8 mouse cellular contexts compared by ENCODE assay signal in genomic region chr12:99561333-99561766, GRCm38 (mm10). TPM values are rescaled to one million over a fixed set of nuclear protein-coding genes. Genes with fewer than 3 reads are reported as not detected.
DNase-seq lines count a peak whose midpoint lies in the region; ATAC-seq and TF ChIP-seq lines count a peak whose summit lies in the region.

No protein-coding gene starts in this region.

- peak overlapping the region; percentile 82 for H3K4me2 ChIP-seq in embryonic facial prominence, embryonic 14.5 days (ENCODE audit: low read depth, low read length)
- peak overlapping the region; percentile 67 for H3K4me2 ChIP-seq in midbrain, postnatal 0 days (ENCODE audit: low read depth, low read length, poor library complexity, severe bottlenecking)

- peak overlapping the region; percentile 89 for H3K9ac ChIP-seq in embryonic facial prominence, embryonic 14.5 days (ENCODE audit: low read depth, low read length)
- H3K9ac ChIP-seq in midbrain, postnatal 0 days (replicated peaks; ENCODE audit: low read length, poor library complexity, severe bottlenecking): peak overlapping the region; percentile 61

- no peak for TF ChIP-seq CTCF in spleen, adult 2 months (IDR thresholded peaks at IDR 0.05; ENCODE audit: extremely low read depth, insufficient read depth, insufficient read length, insufficient replicate concordance)
- no peak for TF ChIP-seq CTCF in midbrain, postnatal 0 days (IDR thresholded peaks at IDR 0.05)

- no peak for TF ChIP-seq POLR2A in spleen, adult 2 months (IDR thresholded peaks at IDR 0.05; ENCODE audit: low read depth, low read length)

- peak; percentile 31; the same call in 1 of the 2 replicates for ATAC-seq in embryonic facial prominence, embryonic 14.5 days (ENCODE audit: low read depth)
- peak; percentile 22 for ATAC-seq in inflammation-experienced regulatory T-cells, adult 6 months
- no peak for ATAC-seq in midbrain, postnatal 0 days (ENCODE audit: low FRiP score)
- ATAC-seq in erythroblast, adult 5-6 weeks (replicated peaks; ENCODE audit: low FRiP score, poor library complexity, severe bottlenecking): no peak

- H3K4me1 ChIP-seq in spleen, adult 2 months (ENCODE audit: control insufficient read depth, insufficient read depth, insufficient read length): peaks cover 29% of the 10 kb centered on the region
- H3K4me1 ChIP-seq in embryonic facial prominence, embryonic 14.5 days (ENCODE audit: control insufficient read depth, insufficient read depth, low read length): peaks cover 28% of the 10 kb centered on the region
- peaks cover 7% of the 10 kb centered on the region for H3K4me1 ChIP-seq in midbrain, postnatal 0 days (ENCODE audit: insufficient read depth, low read length)

- DNase-seq in spleen, adult 2 months (ENCODE audit: low read depth in 1 of 2, low spot score in 2 of 2): no peak
- DNase-seq in spleen, postnatal 4 days (ENCODE audit: low spot score in 2 of 2): no peak
- peak; percentile 92 for DNase-seq in embryonic facial prominence, embryonic 14.5 days (ENCODE audit: low spot score)
- DNase-seq in midbrain, postnatal 0 days (ENCODE audit: low spot score): peak; percentile 55
- DNase-seq in urinary bladder, adult 18-20 months (ENCODE audit: low spot score in 2 of 2): no peak
- DNase-seq in frontal cortex, postnatal 36 days (ENCODE audit: low spot score in 2 of 2): no peak

- H3K9me3 ChIP-seq in embryonic facial prominence, embryonic 14.5 days (ENCODE audit: control insufficient read depth, low read length): no peaks in the 10 kb centered on the region
- H3K9me3 ChIP-seq in midbrain, postnatal 0 days (ENCODE audit: low read length): no peaks in the 10 kb centered on the region

- H3K27ac ChIP-seq in spleen, adult 2 months (ENCODE audit: insufficient read depth, low read length): peak overlapping the region; percentile 92
- H3K27ac ChIP-seq in embryonic facial prominence, embryonic 14.5 days (replicated peaks; ENCODE audit: low read depth, low read length): peak overlapping the region; percentile 89
- peak overlapping the region; percentile 39; the same call in 1 of the 2 replicates for H3K27ac ChIP-seq in midbrain, postnatal 0 days (ENCODE audit: low read depth, low read length)

- H3K4me3 ChIP-seq in spleen, adult 2 months (ENCODE audit: extremely low read depth, insufficient read depth, insufficient read length): peak overlapping the region; percentile 95
- H3K4me3 ChIP-seq in embryonic facial prominence, embryonic 14.5 days (ENCODE audit: low read depth, low read length): peak overlapping the region; percentile 86
- H3K4me3 ChIP-seq in midbrain, postnatal 0 days (ENCODE audit: low read depth, low read length): peak overlapping the region; percentile 88

- no peaks in the 10 kb centered on the region for H3K27me3 ChIP-seq in spleen, adult 2 months (ENCODE audit: control insufficient read depth, insufficient read depth, low read length)
- H3K27me3 ChIP-seq in embryonic facial prominence, embryonic 14.5 days (replicated peaks; ENCODE audit: control insufficient read depth, insufficient read depth, low read length): no peaks in the 10 kb centered on the region
- H3K27me3 ChIP-seq in midbrain, postnatal 0 days (ENCODE audit: insufficient read depth, low read length): no peaks in the 10 kb centered on the region

- H3K36me3 ChIP-seq in spleen, adult 2 months (ENCODE audit: control insufficient read depth, insufficient read depth, low read length): no peaks in the 10 kb centered on the region
- no peaks in the 10 kb centered on the region for H3K36me3 ChIP-seq in embryonic facial prominence, embryonic 14.5 days (ENCODE audit: control insufficient read depth, insufficient read depth, low read length)
- H3K36me3 ChIP-seq in midbrain, postnatal 0 days (ENCODE audit: insufficient read depth, low read length): no peaks in the 10 kb centered on the region

- WGBS in spleen, adult 2 months: 8% methylated on average over 3 of the region's 3 CpGs
- WGBS in embryonic facial prominence, embryonic 14.5 days: 12% methylated on average over 3 of the region's 3 CpGs
- 12% methylated on average over 3 of the region's 3 CpGs for WGBS in midbrain, postnatal 0 days

RNA-seq across cellular contexts. Expression of gene Foxn3, which starts 2.0 kb away (rescaled TPM):
- polyA plus RNA-seq in spleen, adult 2 months (2012; rRNA removed): 37.8 and 54.8 TPM in 2 replicates
- polyA plus RNA-seq in embryonic facial prominence, embryonic 14.5 days (2014; fragmentation: Nextera tagmentation; extraction: Ambion mirVana): 86.3 and 93.9 TPM in 2 replicates
- 100 to 1,000 TPM in 1 of 3 experiments, 10 to 100 TPM in 2; 65.0 to 119 (median 97.5) TPM for polyA plus RNA-seq in inflammation-experienced regulatory T-cells, adult 6 months (2017; shearing (Covaris generic))
- total RNA-seq in midbrain, postnatal 0 days (2014; rRNA removed): 38.9 and 40.5 TPM in 2 replicates
- polyA plus RNA-seq in midbrain, postnatal 0 days (2015; fragmentation: Nextera tagmentation; extraction: Ambion mirVana): 60.4 and 72.7 TPM in 2 replicates
- total RNA-seq in erythroblast, adult 5-6 weeks (2015; ENCODE audit: low replicate concordance): 87.6 and 115 TPM in 2 replicates
- 84.3 and 113 TPM in 2 replicates for total RNA-seq in erythroblast, adult 5-6 weeks (2017; ENCODE audit: low replicate concordance)

Comparison
In these comparisons a context has a peak if more than half of its experiments do, and no peak if none do; other contexts are left out.
1. DNase-seq: peak in embryonic facial prominence, embryonic 14.5 days (single experiment) and midbrain, postnatal 0 days (single experiment); none in spleen, adult 2 months (0 of 2), spleen, postnatal 4 days (0 of 2), urinary bladder, adult 18-20 months (0 of 2) and frontal cortex, postnatal 36 days (0 of 2).
2. H3K27ac ChIP-seq: peak in every context shown above with its lines; median percentile 92 in spleen, adult 2 months; 89 in embryonic facial prominence, embryonic 14.5 days; 39 in midbrain, postnatal 0 days.
3. ATAC-seq: peak in embryonic facial prominence, embryonic 14.5 days (single experiment) and inflammation-experienced regulatory T-cells, adult 6 months (single experiment); none in midbrain, postnatal 0 days (single experiment) and erythroblast, adult 5-6 weeks (single experiment).
4. Peak in every context shown above with its lines, with median percentiles within 50 percentile points of each other: H3K4me3 ChIP-seq.